Mouse (Mus musculus) heart, adult 2 months (tissue): ENCODE data around the gene Asnsd1.

Experiments used
- CTCF ChIP-seq: fragments of 200-600 bp; IDR thresholded peaks from 2 replicates; pipeline ENCODE4 v1.8.1; 2022; ENCODE audit warnings: antibody characterized with exemption, mild to moderate bottlenecking, moderate library complexity
- EP300 ChIP-seq: fragments of 200-500 bp; IDR thresholded peaks from 2 replicates; pipeline ENCODE4 v1.6.1; 2011; ENCODE audit warnings: low read depth, low read length, control low read depth; ENCODE audit not compliant: insufficient read depth
- POLR2A ChIP-seq: fragments of 200-500 bp; IDR thresholded peaks from 2 replicates; pipeline ENCODE4 v1.6.1; 2011; ENCODE audit warnings: mild to moderate bottlenecking, low read depth, low read length, control low read depth; ENCODE audit not compliant: insufficient read depth

DNA sequence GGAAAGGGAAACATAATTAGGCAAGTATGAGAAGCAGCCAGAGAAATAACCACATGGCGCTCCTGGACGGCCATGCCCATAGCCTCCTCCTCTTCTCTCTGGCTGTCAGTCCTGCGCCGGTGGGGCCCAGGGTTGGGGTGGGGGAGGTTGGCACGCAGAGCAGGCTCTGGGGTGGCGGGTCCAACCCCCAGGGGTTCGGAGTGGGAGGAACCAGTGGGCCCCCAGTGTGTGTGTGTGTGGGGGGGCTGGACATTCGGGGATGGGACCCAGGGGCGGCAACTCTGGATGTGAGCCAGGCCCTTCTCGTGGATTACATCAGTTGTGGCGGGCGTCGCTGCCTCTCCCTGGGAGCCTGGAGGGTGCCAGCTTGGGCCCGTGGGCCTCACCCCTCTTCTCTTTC lies 36.2 kb upstream of the Asnsd1 start:
- TF ChIP-seq POLR2A (no peak), CTCF (no peak), EP300 (no peak)
